Mouse (Mus musculus): Measurements from ENCODE around the gene 4933427I04Rik.
A peak's percentile ranks its signal among the peaks of the same experiment; 100 is the strongest.

4933427I04Rik gene

DNA sequence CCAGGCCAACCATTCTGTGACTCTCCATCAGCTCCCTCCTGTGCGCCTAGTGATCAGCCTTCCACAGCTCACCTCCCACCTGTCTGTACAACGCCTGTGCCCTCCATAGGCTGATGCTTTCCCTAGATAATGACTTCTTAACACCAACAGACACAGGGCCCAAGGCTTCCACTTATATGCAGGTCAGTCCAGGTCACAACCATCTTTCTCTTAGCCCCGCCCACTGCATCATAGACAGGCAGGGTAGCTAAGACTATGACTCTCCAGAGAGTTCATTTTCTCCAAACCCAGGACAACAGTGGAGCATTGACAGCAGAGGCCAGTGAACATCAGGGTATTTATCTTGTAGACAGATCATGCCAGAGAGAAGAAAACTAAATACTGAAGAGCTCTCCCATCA lies at the start of gene 4933427I04Rik:
TSS of gene 4933427I04Rik (plus strand) at position 301 of the 400 bp plus-strand sequence.
- DNase-seq (ENCODE audit: extremely low spot score, low spot score), result no peak

DNA sequence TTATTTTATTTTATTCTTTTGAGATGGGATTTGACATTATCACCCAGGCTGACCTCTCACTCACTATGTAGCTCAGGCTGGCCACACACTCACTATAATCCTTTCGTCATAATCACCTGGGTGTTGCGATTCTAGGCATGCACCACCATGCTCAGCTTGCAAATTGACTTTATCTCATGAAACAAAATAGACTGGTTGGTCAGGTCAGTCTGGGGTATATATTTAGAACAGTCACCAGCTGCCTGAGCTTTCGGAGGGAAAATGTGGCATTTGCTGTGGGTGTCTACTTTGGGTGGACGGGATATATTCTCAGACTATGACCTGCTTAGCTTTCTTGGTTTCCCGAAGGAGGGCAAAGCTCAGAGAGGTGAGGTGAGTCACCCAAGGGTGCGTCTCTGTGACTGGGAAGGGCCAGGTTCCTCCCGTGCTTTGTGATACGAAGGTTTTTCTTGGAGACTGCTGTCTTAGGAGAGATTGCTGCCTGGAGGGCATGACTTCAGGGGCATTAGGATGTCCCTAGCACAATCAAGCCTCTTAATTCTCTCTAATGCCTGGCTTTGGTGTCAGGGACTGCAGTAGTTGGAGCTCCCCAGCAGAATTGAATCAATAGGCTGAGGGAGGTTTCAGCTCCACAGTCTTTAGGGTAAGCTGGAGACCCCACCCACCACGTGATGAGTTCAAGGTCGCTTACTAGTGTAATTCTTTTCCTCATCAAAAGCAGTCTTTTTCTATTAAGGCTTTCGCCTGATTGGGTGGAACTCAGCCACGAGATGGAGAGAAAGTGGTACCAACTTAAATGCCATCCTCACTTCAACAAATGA lies 48.8 kb upstream of the 4933427I04Rik start:
- no peak for DNase-seq (ENCODE audit: extremely low spot score, low spot score)

DNA sequence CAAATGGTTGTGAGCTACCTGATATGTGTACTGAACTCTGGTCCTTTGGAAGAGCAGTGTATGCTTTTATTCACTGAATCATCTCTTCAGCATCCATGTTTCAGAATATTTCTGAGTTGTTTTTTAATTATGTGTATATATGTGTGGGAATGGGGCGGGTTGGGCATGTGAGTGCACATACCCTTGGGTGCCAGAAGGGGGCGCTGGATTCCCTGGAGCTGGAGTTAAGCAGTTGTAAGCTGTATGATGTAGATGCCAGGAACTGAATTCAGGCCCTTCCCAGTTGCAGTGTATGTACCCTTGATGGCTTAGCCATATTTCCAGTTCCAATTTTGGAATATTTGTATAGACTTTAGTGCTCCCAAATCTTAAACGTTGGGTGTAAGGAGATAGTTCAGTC lies 47.0 kb upstream of the 4933427I04Rik start:
- no peak for DNase-seq (ENCODE audit: extremely low spot score, low spot score)

DNA sequence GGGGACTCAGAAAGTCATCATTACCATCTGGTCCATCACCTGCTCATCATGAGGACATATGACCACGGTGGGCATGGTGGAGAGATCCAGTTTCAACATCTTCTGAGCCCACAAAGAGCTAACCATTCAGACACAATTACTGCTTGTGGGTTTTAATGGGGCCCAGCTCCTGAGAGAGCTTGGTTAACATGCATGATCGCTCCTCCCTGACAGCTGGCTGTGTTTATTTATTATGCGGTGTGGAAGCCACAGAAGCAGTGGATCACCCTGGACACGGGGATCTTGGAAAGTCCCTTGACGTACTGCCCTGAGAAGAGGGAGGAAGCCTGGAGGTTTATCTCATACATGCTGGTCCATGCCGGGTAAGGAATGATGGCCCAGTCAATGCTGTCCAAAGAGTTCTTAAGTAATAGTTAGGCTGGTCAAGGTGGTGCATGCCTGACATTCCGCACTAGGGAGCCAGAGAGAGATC lies 45.4 kb upstream of the 4933427I04Rik start:
- DNase-seq (ENCODE audit: extremely low spot score, low spot score), result no peak

DNA sequence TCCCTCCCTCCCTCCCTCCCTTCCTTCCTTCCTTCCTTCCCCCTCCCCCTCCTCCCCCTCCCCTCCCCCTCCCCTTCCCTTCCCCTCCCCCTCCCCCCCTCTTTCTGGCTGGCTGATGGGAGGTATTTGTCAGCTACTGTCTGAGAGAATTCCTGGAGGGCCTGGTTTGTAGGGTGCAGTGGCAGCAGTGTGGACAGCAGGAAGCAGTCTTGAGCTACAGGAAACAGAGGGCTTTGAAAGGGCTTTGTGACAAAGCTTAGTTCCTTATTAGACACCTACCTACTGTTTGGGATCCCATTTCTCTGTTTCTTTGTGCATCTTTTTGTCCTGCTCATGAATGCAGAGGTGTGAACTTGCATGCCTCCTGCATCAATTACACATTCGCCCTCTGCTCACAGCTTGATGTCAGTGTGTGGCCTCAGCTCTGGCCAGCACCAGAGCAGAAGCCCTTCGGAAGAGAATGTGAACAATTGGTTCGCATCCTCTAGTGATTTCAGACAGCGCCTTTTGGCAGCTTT lies 40.3 kb upstream of the 4933427I04Rik start:
- DNase-seq (ENCODE audit: extremely low spot score, low spot score), result no peak

DNA sequence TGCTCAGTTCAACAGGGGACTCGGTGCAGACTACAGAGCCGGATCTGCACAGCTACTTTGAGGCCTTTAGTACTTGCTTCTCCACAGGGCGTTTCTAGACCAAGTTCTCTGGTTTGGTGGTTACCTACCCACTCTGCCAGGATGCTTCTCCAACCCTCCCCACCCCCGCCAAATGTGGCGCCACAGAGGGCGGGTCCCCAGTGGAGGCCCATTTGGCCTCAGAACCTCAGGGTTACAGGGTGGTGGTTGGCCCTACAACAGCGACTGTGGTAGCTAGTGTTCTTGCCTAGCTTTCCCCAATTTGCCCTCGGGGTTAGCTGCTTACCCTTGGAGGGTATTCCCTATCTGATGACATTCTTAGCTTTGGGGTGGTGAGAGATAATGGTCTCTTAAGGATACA lies 17.4 kb upstream of the 4933427I04Rik start:
- no peak for DNase-seq (ENCODE audit: extremely low spot score, low spot score)

DNA sequence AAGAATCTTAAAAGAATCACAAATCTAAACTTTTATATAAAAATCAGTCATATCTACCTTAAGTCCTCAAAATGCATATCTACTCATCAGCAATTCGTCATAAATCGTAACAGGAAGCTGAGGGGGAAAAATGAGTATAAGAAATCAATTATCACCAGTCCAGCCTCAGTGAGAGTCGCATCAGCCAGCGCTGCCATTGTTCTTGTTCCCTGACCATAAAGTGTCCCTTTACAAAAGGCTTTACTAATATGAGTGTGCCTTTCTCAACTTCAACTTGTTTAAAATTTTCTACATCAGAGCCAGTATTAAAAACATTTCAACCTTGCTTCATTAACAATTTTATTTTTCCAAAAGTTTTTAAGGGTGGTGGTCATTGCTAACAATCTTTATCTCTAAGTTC lies 2.6 kb upstream of the 4933427I04Rik start:
- DNase-seq (ENCODE audit: extremely low spot score, low spot score), result no peak

DNA sequence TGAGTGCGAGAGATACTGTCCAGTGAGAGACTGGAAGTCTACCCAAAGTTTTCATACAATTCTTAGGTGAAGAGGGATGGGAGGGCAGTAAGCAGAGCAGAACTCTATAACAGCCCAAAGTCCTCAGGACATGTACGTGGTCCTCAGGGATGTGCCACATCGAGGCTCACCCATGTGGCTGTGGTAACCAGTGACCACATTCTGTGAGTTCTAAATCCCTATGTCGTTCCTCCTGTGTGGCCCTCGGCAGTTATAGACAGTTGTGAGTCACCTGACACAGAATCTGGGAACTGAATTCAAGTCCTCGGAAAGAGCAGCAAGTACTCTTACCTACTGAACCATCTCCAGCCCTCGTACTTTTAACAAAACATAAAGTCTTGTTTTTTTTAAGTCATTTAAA lies 1.4 kb upstream of the 4933427I04Rik start:
- DNase-seq (ENCODE audit: extremely low spot score, low spot score), result no peak

DNA sequence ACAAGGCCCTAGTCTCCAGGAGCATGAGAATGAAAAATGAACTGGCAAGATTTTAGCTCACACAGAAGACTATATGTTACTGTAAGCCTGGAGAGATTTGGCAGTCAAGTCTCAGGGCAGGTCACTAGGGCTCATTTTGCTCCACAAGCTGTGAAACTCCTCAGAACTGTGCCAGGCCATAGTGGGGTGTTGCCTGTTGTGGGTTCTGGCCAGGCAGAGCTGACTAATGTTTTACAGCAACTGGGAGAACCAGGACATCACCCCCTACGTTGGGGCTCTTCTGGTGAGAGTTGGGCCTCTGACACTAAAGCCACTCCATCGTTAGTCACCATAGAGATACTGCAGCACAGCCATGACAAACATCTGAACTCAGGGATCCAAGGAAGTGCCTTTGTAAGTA lies 324 bp downstream of the 4933427I04Rik start:
- no peak for DNase-seq (ENCODE audit: extremely low spot score, low spot score)

DNA sequence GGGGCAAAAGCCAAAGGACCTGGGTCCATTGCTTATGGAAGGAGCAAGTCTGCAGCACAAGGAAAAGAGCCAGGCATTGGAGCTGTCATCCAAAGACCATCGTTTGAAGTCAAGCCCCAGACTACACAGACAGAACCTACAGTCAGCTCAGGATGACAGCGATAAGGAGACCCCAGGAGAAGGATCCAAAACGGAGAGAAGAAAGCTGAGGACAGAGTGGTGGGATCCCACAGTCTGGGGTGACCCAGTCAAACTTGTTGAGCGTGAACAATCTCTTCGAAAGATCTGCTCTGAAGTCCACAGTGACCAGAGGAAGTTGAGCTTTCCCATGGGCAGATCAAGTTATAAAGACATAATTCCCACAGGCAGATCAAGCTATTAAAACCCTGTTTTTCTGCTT lies 1.1 kb downstream of the 4933427I04Rik start:
- no peak for DNase-seq (ENCODE audit: extremely low spot score, low spot score)

DNA sequence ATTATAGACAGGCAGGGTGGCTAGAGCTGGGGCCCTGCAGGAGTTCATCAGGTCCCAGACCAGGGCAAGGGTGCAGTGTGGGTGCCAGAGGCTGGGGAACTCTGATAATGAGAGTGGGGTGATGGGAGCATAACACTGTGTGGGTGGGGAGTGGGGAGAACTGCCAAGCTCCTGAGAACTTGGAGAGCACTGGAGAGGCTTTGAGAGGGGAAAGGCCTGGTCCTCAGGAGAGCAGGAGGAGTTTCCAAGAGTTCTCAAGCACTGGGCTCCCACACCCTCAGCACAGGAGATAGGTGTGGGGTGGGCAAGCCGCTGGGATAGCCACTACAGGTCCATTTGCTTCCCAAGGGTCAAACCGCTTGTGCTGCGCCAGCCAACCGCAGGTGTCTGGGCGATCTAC lies 34.2 kb downstream of the 4933427I04Rik start:
- no peak for DNase-seq (ENCODE audit: extremely low spot score, low spot score)

DNA sequence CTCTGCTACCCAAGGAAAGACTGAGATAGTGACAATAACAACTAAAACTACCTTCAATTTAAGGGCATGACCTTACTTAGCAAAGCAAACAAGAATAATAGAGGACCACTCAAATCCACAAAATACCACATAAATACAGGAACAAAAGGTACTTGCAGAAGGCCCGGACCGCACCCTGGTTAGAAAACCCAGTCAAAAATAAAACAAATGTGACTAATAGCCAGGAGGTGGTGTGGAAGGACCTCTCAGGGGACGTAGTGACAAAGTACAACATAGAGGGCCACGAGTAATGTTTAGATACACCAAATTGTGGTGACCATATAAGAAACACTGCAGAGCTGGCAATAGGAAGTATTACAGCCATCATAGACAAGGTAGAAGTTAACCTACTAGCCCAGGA lies 34.8 kb downstream of the 4933427I04Rik start:
- no peak for DNase-seq (ENCODE audit: extremely low spot score, low spot score)

DNA sequence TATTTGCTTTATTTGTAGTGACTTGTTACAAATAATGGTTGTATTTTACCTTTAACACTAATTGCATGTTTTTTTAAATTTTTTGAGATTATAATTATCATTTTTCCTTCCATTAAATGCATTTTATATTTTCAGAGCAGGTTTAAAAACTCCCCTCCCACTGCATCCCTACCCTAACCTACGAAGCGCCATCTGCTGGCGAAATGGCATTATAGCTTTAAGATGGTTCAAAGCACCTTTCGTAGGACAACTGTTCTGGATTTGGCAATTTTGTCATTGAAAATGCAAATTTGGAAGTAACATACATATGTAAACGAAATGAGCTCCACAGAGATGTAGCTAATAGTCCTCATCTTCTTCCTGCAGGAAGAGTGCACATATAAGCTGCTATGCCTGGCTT lies 39.2 kb downstream of the 4933427I04Rik start:
- peak; percentile 29 for DNase-seq (ENCODE audit: extremely low spot score, low spot score)

DNA sequence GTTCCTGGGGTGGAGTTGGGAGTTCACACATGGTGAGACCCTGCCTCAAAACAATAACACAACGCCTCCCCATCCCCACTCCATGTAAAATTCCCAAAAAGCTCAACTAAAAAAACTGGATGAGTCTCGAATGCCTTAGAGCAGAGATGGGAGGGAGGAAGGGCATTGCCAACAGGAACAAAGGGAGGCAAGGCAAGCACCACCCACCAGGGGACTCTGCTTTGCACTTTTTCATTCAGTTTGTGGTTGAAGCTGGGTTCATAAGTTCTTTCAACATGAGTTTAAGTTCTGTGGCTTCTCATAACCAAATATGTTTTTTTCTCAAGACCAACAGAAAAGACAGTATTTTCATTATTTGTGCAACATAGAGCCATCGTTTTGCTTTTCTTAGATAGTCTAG lies 44.0 kb downstream of the 4933427I04Rik start:
- no peak for DNase-seq (ENCODE audit: extremely low spot score, low spot score)

DNA sequence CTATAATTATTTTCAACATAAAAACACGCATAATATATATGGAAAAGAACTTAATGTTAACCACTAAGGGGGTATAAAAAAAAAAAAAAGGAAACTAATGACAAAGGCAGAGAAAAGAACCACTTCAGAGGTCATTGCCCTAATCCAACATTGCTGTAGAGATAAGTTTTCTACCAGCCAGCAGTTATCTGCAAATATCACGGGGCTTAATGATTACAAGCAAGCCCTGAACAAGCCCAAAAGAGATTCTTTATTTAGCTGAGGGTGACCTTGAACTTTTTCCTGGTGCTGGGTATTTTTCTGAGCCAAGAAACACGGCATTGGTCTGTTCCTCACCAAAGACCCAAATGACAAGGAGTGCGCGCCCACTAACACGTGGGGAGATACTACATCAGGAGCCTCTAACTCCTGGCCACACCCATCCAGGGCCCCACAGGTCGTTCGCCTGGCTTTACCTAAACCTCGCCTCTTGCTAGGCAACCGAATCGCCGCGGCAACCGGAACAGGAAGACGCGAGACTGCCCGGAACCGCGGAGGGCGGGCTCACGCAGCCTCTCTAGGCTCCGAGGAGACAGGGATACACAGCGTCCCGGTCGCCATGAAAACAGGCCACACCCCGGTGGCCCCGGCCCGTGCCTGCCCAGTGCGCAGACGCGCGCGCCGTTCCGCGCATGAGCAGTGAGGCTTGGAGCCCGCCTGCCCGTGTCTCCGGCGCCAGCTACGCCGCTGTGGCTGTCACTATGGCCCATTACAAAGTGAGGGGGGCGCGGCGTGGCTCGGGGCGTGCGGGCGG lies 45.0 kb downstream of the 4933427I04Rik start, which contains the start of gene Mycbp:
TSS of gene Mycbp (plus strand) at position 500 of the 793 bp plus-strand sequence.
- DNase-seq (ENCODE audit: extremely low spot score, low spot score), result peak; percentile 99

DNA sequence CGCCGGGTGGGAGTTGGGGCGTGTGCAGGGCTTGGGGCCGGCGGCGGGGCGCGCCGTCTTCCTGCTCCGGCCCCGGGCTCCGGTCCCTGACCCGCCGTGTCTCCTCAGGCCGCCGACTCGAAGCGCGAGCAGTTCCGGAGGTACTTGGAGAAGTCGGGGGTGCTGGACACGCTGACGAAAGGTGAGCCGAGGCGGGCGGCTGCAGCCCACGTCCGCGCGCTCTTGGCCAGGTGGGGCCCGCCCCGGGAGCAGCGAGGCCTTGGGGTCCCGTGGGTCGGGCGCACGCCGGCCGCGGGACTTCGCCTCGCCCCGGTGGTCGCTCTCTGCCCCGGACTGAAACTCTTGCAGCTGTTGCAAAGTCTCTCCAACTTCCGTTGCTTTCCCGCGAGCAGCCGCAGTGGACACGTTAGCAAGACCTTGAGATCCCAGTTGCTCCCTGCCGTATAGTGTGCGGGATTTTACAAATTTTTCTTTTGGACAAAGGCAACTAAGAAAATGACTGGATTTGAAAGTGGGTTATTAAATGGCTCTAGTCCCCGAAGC lies 45.7 kb downstream of the 4933427I04Rik start:
- no peak for DNase-seq (ENCODE audit: extremely low spot score, low spot score)

DNA sequence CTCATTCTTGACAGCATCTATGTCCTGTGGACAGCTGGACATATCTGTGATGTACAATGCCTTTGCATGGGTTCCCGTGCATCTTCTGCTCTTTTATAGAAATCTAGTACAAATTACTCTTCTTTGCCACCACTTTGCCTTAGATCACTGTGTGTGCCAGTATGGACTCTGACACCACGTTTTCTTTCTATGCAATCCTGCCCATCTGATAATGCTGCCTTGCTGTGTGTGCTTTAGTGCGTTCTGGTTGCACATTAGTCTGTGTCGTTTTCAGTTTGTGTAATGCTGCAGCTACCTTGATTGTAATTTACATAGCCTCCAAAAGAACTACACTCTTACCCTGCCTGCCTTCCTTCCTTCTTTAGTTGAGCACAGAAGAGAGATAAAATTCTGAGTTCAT lies 52.0 kb downstream of the 4933427I04Rik start:
- DNase-seq (ENCODE audit: extremely low spot score, low spot score), result no peak

DNA sequence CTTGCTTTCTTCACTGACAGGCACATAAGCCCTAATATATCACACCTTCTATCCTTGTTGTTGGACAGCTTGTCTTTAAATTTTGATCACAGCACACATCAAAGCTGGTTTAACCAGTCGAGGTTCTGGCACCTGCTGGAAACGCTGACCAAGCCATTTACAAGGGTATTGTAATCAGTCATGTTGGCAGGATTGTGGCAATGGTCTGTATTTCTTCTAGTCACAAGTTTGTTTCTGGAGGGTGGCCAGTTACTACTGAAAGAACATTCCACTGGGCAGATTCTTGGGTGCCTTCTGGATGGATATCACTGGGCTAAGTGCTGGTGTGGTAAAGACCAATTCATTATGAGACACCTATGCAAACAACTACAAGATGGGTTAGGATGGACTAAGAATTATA lies 53.0 kb downstream of the 4933427I04Rik start:
- no peak for DNase-seq (ENCODE audit: extremely low spot score, low spot score)

Measured in neural tube, embryonic 10.5 days (tissue).